Mouse (Mus musculus) thymus, postnatal 14 days (tissue): ENCODE measurements around the gene 1700037H04Rik.
"Not testable (repeated sequence)": the region's sequence is repeated elsewhere in the genome, so short reads cannot be mapped to it uniquely, and the experiment has no call there.

Source experiments
- DNase-seq: peaks from one replicate; pipeline ENCODE4 v3.0.0; 2021

1700037H04Rik gene

DNA sequence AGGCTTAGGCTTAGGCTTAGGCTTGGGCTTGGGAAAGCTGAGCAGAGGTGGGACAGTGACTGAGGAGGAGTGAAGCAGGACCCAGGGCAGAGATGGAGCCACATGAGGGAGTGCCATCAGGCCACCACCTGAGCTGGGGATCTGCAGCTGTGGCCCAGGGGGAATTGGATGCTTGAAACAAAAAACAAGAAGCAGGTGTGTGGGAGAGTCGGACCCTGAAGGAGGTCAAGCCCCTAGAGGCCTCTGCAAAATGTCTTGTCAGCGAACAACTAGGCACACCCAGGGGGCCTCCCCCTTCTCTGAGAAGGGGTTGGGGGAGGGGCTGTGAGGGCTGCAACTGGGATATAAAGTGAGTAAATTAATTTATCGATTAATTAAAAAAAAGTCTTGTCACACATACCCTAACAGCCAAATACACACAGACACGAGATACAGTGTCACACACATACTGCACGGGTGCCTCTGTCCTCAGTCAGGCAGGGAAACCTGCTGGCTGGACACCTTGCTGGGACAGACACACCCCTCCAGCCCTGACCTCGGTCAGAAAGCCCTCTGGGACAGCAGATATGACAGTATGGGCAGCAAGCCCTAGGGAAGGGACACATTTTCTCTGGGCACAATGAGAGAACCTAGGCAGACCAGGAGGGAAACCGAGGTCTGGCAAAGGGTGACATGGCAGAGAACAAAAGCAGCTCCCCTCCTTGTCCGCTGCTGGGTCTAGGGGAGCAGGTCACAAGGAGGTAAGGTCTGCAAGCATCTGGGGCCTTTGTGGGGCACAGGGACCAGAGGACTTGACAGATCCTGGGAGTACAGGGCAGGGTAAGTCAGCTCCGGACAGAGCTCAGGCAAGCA lies 33.7 kb downstream of the 1700037H04Rik start:
- DNase-seq = no peak

DNA sequence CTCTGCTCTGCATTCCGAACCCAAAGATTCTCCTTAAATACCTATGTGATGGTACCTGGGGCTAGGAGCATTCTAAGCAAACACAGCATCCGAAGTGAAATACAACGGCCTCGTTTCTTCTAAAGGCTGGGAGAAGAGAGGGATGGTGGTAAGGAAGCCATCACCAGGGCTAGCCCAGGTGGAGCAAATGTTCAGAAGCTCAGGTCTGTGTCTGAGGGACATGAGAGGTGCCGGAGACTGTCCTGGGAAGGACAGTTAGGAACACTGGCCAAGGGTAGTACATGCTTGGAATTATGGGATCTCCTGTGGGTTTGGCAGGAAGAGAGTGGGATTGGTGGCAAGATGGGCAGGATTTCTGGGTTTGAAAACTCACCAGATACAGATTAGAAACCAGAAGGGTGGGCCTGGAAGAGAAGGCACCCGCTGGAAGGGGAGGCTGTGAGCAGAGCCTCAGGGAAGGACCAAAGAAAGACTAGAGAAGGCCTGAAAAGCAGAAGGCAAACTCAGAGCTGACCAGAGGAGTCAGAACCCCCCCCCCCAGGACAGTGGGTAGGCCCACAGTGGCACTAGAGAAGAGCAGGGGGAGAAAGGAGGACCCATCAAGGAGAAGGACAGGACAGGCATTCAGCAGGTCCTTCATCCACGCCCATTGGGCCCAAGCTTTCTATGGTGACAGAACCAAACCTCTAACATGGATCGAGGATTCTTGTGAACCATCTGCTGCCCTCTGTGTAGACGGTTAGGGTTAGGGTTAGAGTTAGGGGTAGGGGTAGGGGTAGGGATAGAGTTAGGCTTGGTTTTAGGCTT lies 34.5 kb downstream of the 1700037H04Rik start:
- DNase-seq = no peak

DNA sequence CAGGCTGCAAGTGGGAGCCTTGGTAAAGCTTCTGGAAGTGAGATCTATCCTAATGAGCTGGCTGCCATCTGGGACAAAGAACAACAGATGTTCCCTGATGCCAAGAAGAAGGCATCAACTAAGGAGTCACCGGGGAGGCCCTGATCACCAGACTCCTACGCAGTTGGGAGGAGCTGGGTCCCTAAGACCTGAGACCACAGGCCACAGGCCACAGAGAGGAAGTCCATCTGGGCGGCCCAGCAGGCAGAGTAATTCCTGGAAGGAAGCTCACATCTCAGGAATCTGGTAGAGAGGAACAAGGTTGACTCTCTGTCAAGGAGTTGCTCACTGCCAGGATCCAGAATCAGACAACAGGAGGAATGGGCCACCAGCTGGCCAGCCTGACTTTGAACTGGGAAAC lies 35.7 kb downstream of the 1700037H04Rik start:
- no peak for DNase-seq

DNA sequence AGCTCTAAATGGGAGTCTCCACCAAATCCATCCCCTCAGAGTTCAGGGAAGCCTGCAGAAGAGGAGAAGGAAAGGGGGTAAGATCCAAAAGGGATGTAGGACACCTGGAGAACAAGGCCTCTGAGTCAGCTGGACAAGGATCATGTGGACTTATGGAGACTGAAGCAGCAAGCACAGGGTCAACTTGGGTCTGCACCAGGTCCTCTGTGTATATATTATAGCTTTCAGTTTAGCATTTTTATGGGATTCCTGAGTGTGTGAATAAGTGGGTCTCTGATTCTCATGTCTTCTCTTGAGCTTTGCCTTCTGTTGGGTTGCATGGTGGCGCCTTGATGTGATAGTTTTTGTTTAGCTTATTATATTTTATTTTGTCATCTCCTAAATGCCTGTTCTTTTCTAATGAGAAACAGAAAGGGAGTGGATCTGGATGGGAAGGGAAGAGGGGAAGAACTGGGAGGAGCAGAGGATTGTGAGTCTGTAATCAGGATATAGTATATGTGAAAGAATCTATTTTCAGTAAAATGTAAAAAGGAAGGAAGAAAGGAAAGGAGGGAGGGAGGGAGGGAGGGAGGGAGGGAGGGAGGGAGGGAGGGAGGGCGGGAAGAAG lies 40.8 kb downstream of the 1700037H04Rik start:
- no peak for DNase-seq

DNA sequence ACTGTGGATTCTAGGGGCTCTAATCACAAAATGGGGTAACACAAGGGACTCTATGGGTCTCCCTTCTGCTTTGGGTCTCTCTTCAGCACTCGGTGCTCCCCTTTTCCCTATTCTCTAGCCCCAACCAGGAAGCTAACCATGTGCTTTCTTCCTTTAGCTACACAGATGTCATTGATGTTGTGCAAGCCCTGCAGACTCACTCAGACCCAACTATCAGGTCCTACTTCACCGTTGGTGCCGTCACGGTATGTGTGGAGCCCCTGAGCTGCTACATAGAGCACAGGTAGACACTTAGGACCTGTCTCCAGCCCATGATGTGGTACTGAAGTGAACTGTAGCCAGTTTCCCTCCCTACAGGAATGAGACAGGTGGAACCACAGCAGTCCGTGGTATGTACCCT lies 53.9 kb downstream of the 1700037H04Rik start:
- DNase-seq = no peak

DNA sequence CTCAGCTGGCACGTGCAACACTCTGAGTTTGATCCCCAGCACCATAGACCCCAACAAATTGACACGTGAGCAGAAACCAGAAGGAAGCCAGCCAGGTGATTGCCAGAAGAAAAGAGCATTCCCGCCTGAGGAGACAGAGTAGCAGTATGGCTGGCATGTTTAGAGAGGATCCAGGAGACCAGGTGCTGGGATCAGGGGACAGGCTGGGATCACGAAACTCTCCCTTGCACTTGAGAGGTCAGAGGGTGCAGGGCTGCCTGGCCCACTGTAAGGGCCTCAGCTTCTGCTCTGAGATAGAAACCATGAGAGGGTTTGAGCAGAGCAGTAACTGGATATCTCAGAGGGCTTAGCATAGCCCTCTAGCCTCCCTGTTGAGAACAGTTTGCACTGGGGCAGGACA lies 54.8 kb downstream of the 1700037H04Rik start:
- DNase-seq = not testable (repeated sequence)

DNA sequence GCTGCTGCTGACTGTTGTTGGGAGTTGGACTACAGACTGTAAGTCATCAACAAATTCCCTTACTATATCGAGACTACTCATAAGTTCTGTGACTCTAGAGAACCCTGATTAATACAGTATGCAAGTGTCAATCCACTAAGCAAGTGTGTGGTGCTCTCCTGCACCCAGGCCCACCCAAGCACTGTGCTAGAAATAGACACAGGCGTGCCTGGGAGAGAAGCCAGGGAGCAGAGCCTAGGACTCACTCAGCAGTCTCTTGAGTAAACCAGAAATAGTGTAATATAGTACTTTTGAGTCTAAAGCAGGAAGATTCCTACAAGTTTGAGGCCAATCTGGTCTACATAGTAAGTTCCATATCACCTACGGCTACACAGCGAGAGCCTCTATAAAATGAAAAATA lies 55.9 kb downstream of the 1700037H04Rik start:
- DNase-seq = no peak

DNA sequence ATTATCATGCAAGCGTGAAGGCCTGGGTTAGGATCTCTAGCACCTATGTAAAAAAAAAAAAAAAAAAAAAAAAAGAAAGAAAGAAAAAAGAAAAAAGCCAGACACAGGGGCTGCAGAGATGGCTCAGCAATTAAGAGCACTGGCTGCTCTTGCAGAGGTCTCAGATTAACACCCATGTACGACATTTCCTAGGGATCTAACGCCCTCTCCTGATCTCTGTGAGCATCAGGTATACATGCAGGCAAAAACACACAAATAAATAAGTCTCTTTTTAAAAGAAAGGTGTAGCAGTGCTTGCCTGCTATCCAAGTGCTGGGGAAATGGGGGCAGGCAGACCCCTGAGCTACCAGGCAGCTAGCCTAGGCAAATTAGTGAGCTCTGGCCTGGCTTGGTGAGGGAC lies 58.4 kb downstream of the 1700037H04Rik start:
- DNase-seq = no peak

DNA sequence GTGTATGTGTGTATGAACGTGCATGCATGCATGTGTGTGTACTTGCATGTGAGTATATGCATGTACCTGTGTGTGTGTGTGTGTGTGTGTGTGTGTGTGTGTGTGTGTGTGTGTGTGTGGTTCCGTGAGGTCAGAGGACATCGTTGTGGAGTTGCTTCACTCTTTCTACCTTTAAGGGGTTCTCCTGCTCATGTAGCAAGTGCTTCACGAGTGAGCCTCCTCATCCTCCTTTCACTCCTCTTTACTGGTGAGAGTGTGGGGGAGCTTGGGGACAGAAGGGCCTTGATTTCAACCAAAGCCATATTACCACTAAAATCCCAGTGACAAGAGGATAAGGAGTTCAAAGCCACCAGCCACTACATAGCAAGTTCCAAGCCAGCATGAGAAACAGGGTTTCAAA lies 62.8 kb downstream of the 1700037H04Rik start:
- no peak for DNase-seq
